Mouse (Mus musculus) MEL (cell line): Measurements from ENCODE around the gene Mettl21c. TPM values are rescaled to one million over a fixed set of nuclear protein-coding genes. Genes with fewer than 3 reads are reported as not detected.

Experiments
- DNase-seq: peaks from one replicate; pipeline ENCODE4 v3.0.0; 2011; ENCODE audit warnings: low read depth, low spot score
- H3K27ac ChIP-seq: 2 replicates; pipeline ENCODE4 v1.5.1; 2012; ENCODE audit warnings: low read depth, mild to moderate bottlenecking, control low read depth, low read length, moderate library complexity; ENCODE audit not compliant: control insufficient read depth
- H3K27me3 ChIP-seq, 2 experiments: fragments of 150-350 bp in 1 of 2; sonication (generic) in 1 of 2; 2 replicates each; pipeline ENCODE4 v1.6.1; 2012; ENCODE audit warnings: low read length in 2 of 2, mild to moderate bottlenecking in 2 of 2, improper control_type of control experiment in 1 of 2, moderate library complexity in 1 of 2; ENCODE audit not compliant: insufficient read depth in 2 of 2, control insufficient read depth in 1 of 2
- H3K36me3 ChIP-seq, 2 experiments: 2 replicates each; pipeline ENCODE4 v1.6.1; 2012 to 2014; ENCODE audit warnings: low read length in 2 of 2, improper control_type of control experiment in 1 of 2, inconsistent platforms in 1 of 2, mild to moderate bottlenecking in 1 of 2; ENCODE audit not compliant: insufficient read depth in 2 of 2, control insufficient read depth in 1 of 2
- H3K4me1 ChIP-seq, 2 experiments: fragments of 150-350 bp in 1 of 2; sonication (generic) in 1 of 2; 2 replicates each; pipeline ENCODE4 v1.6.1; 2012; ENCODE audit warnings: low read length in 2 of 2, improper control_type of control experiment in 1 of 2, mild to moderate bottlenecking in 1 of 2; ENCODE audit not compliant: insufficient read depth in 2 of 2, control insufficient read depth in 1 of 2
- H3K4me3 ChIP-seq, 2 experiments: fragments of 150-350 bp in 1 of 2; sonication (generic) in 1 of 2; 2 replicates each; pipeline ENCODE4 v1.5.1; 2012; ENCODE audit warnings: low read depth in 2 of 2, low read length in 2 of 2, mild to moderate bottlenecking in 2 of 2, moderate library complexity in 2 of 2, control low read depth in 1 of 2, improper control_type of control experiment in 1 of 2; ENCODE audit not compliant: control insufficient read depth in 1 of 2, insufficient read depth in 1 of 2
- H3K79me2 ChIP-seq: 2 replicates; pipeline ENCODE4 v1.6.1; 2012; ENCODE audit warnings: mild to moderate bottlenecking, low read length, moderate library complexity; ENCODE audit not compliant: control insufficient read depth, poor library complexity, insufficient read depth
- H3K9ac ChIP-seq: 2 replicates; pipeline ENCODE4 v1.6.1; 2012; ENCODE audit warnings: low read depth, mild to moderate bottlenecking, control low read depth, low read length, moderate library complexity; ENCODE audit not compliant: control insufficient read depth, poor library complexity, severe bottlenecking
- H3K9me3 ChIP-seq: fragments of 150-350 bp; sonication (generic); replicated peaks from 2 replicates; pipeline ENCODE4 v1.6.1; 2012; ENCODE audit warnings: mild to moderate bottlenecking, low read length, improper control_type of control experiment, moderate library complexity; ENCODE audit not compliant: insufficient read depth
- CHD1 ChIP-seq: IDR thresholded peaks from 2 replicates; pipeline ENCODE4 v1.6.1; 2012; ENCODE audit warnings: low read depth, mild to moderate bottlenecking, inconsistent platforms, low read length, improper control_type of control experiment
- CHD2 ChIP-seq: IDR thresholded peaks from 2 replicates; pipeline ENCODE4 v1.6.1; 2011; ENCODE audit warnings: low read length, improper control_type of control experiment
- EP300 ChIP-seq, 2 experiments: IDR thresholded peaks; 2 replicates each; pipeline ENCODE4 v1.6.1; 2011; ENCODE audit warnings: improper control_type of control experiment in 2 of 2, low read length in 2 of 2, low read depth in 1 of 2, mild to moderate bottlenecking in 1 of 2
- ETS1 ChIP-seq: IDR thresholded peaks from 2 replicates; pipeline ENCODE4 v1.6.1; 2012; ENCODE audit warnings: low read depth, mild to moderate bottlenecking, inconsistent platforms, low read length, improper control_type of control experiment, moderate library complexity
- HCFC1 ChIP-seq: IDR thresholded peaks from 2 replicates; pipeline ENCODE4 v1.6.1; 2012; ENCODE audit warnings: low read depth, mild to moderate bottlenecking, inconsistent platforms, low read length, improper control_type of control experiment, moderate library complexity
- MAFK ChIP-seq: IDR thresholded peaks from 2 replicates; pipeline ENCODE4 v1.6.1; 2011; ENCODE audit warnings: low read depth, mild to moderate bottlenecking, low read length, improper control_type of control experiment, borderline replicate concordance
- MEF2A ChIP-seq: IDR thresholded peaks from 2 replicates; pipeline ENCODE4 v1.6.1; 2014; ENCODE audit warnings: low read depth, mild to moderate bottlenecking, inconsistent platforms, low read length, improper control_type of control experiment; ENCODE audit not compliant: poor library complexity, insufficient replicate concordance, severe bottlenecking; ENCODE audit errors: extremely low read depth
- NRF1 ChIP-seq: IDR thresholded peaks from 2 replicates; pipeline ENCODE4 v1.6.1; 2014; ENCODE audit warnings: low read depth, mild to moderate bottlenecking, inconsistent platforms, low read length, improper control_type of control experiment, moderate library complexity; ENCODE audit not compliant: poor library complexity, insufficient read depth, severe bottlenecking
- POLR2A ChIP-seq, 2 experiments: IDR thresholded peaks; 2 replicates each; pipeline ENCODE4 v1.6.1; 2011 to 2012; ENCODE audit warnings: low read length in 2 of 2, mild to moderate bottlenecking in 2 of 2, control low read depth in 1 of 2, improper control_type of control experiment in 1 of 2, low read depth in 1 of 2, moderate library complexity in 1 of 2; ENCODE audit not compliant: control insufficient read depth in 1 of 2, insufficient read depth in 1 of 2, poor library complexity in 1 of 2
- SIN3A ChIP-seq: IDR thresholded peaks from 2 replicates; pipeline ENCODE4 v1.6.1; 2012; ENCODE audit warnings: low read length, improper control_type of control experiment, inconsistent platforms
- TBP ChIP-seq: IDR thresholded peaks from 2 replicates; pipeline ENCODE4 v1.8.0; 2011; ENCODE audit warnings: low read depth, low read length, improper control_type of control experiment
- UBTF ChIP-seq: IDR thresholded peaks from 2 replicates; pipeline ENCODE4 v1.6.1; 2012; ENCODE audit warnings: low read depth, mild to moderate bottlenecking, inconsistent platforms, low read length, improper control_type of control experiment, moderate library complexity, borderline replicate concordance; ENCODE audit not compliant: insufficient read depth
- USF1 ChIP-seq: IDR thresholded peaks from 2 replicates; pipeline ENCODE4 v1.6.1; 2014; ENCODE audit warnings: low read depth, mild to moderate bottlenecking, inconsistent platforms, low read length, improper control_type of control experiment, moderate library complexity
- USF2 ChIP-seq, 2 experiments: IDR thresholded peaks; 2 replicates each; pipeline ENCODE4 v1.6.1; 2011 to 2012; ENCODE audit warnings: improper control_type of control experiment in 2 of 2, low read length in 2 of 2, borderline replicate concordance in 1 of 2, inconsistent platforms in 1 of 2, low read depth in 1 of 2, mild to moderate bottlenecking in 1 of 2; ENCODE audit not compliant: insufficient read depth in 1 of 2
- ZC3H11A ChIP-seq: IDR thresholded peaks from 2 replicates; pipeline ENCODE4 v1.6.1; 2012; ENCODE audit warnings: low read depth, mild to moderate bottlenecking, inconsistent platforms, low read length, improper control_type of control experiment
- ZKSCAN1 ChIP-seq: IDR thresholded peaks from 2 replicates; pipeline ENCODE4 v1.6.1; 2012; ENCODE audit warnings: low read depth, mild to moderate bottlenecking, inconsistent platforms, low read length, improper control_type of control experiment, moderate library complexity
- ZNF384 ChIP-seq: IDR thresholded peaks from 2 replicates; pipeline ENCODE4 v1.6.1; 2012; ENCODE audit warnings: low read depth, mild to moderate bottlenecking, inconsistent platforms, low read length, improper control_type of control experiment
- polyA plus RNA-seq, 2 experiments: library from polyadenylated mRNA; stranded (reverse) in 1 of 2; unstranded in 1 of 2; fragments of >175 nt in 1 of 2; fragments of >200 nt in 1 of 2; gene quantifications; 2 replicates each; pipeline versions ENCODE4 v1.2.1 to v1.2.4; 2012; ENCODE audit warnings: low replicate concordance in 2 of 2, low read depth in 1 of 2; ENCODE audit not compliant: insufficient read length in 2 of 2, insufficient read depth in 1 of 2, missing spikeins in 1 of 2
- total RNA-seq: library from RNA; depleted of rRNA; stranded (reverse); fragments of 300-350 nt; gene quantifications from 2 replicates; pipeline ENCODE4 v1.2.3, GENCODE M21; 2012

Mettl21c gene
- total and polyA plus RNA-seq, 3 experiments, result 0.08 to 0.13 TPM; not detected in 1

DNA sequence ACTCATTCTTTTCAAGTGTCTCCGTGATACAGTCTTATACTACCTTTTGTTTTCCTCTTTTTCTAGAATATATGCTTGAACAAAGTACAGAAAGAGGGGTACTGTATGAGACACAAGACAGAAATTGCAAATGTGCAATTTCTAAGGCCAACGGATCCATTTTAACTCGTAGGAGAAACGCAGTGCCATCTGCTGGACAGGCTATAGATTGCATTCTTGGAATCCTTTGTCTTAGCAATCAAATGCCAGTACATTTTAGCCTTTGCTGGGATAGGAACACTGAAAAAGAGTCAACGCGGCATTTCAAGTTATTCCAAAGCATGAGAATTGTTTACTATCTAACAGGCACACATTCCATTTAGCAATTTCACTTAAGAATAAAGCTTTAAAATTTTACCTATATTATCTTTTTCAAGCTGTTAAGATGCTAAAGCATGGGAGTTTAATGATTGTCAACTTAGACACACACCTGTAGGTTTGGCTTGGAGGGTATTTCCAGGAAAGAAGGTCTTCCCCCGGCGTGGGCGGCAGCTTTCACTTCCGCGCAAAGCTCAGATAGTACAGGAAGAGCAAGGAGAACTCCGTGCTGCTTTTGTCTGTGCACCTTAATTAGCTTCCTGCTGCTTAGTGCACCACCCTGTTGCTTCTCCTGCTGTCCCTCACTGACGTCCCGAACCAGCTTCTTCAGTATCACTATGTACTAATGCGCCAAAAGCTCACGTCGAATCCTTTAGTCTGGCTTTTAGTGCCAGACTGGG is 22.1 kb upstream of the Mettl21c start (continued):
- no peak for TF ChIP-seq USF1
- 0 out of 2 replicates have a peak, but pooled peaks have one; percentile 32 for TF ChIP-seq SIN3A
- TF ChIP-seq NRF1, result no peak
- no peak for TF ChIP-seq ZKSCAN1
- TF ChIP-seq MAFK, result peak; percentile 34; the same call in 1 of the 2 replicates
- 0 out of 2 replicates have a peak, but pooled peaks have one; percentile 17 for TF ChIP-seq ZNF384
- TF ChIP-seq HCFC1, result peak; percentile 43; the same call in 1 of the 2 replicates
- no peak for TF ChIP-seq ETS1
- no peak for TF ChIP-seq CHD1
- TF ChIP-seq USF2 (IDR thresholded peaks at IDR 0.05; ENCODE audit: borderline replicate concordance in 1 of 2, insufficient read depth in 1 of 2, low read depth in 1 of 2, low read length in 2 of 2), result no peak
- TF ChIP-seq MEF2A, result no peak

DNA sequence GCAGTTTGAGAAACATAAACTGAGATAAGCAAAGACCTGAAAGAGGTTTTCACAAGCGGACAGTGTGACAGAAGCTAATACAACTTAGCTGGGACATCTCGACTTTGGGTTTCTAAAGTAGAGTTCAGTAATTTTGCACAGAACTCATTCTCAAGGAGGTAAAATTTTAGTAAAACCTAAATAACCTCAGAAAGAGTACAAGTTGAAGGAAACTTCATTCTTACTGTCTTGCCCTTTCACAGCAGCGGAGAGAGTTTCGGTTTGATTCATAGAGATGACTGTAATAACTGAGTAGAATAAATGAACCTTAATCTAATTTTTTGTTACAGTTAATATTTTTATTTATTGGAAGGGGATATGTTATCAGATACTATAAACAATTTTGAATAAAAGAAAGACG is 13.1 kb upstream of the Mettl21c start:
- DNase-seq, result no peak
- H3K27me3 ChIP-seq, result 0 out of 4 replicates have a peak, but pooled peaks cover 0 to 2% of the 10 kb centered on the region in 2 experiments
- no peak overlapping the region for H3K27ac ChIP-seq
- H3K9me3 ChIP-seq, result no peaks in the 10 kb centered on the region
- no peaks in the 10 kb centered on the region for H3K4me1 ChIP-seq
- H3K4me3 ChIP-seq, result no peak overlapping the region
- no peak for TF ChIP-seq POLR2A (IDR thresholded peaks at IDR 0.05; ENCODE audit: control insufficient read depth in 1 of 2, insufficient read depth in 1 of 2, low read depth in 1 of 2, low read length in 2 of 2, poor library complexity in 1 of 2)
- no peak for TF ChIP-seq UBTF
- TF ChIP-seq NRF1, result no peak
- no peaks in the 10 kb centered on the region for H3K79me2 ChIP-seq
- no peak overlapping the region for H3K9ac ChIP-seq
- H3K36me3 ChIP-seq, result no peaks in the 10 kb centered on the region

DNA sequence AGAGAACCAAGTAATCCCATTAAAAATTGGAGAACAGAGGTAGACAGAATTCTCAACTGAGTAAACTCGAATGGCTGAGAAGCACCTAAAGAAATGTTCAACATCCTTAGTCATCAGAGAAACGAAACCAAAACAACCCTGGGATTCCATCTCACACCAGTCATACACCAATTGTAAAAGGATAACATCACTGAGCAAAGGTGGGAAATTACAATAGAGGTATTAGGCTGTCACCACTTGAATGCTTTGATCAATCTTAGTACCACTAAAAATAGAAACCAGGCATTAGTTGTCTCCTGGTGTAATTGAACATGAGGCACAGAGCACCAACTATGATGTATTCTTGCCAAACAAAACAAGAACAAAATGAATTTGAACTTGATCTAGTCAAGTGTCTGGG is 12.4 kb upstream of the Mettl21c start:
- H3K4me1 ChIP-seq, result no peaks in the 10 kb centered on the region
- H3K27me3 ChIP-seq, result 0 out of 4 replicates have a peak, but pooled peaks cover 0 to 2% of the 10 kb centered on the region in 2 experiments
- TF ChIP-seq EP300 (IDR thresholded peaks at IDR 0.05; ENCODE audit: low read depth in 1 of 2, low read length in 2 of 2), result no peak
- TF ChIP-seq NRF1, result no peak
- no peak for TF ChIP-seq CHD2
- no peak for TF ChIP-seq ZC3H11A
- no peak for TF ChIP-seq MEF2A
- TF ChIP-seq TBP, result no peak
- no peak for TF ChIP-seq SIN3A
- TF ChIP-seq, all 39 proteins: peak for 0
- no peak overlapping the region for H3K4me3 ChIP-seq
- no peak overlapping the region for H3K9ac ChIP-seq
- no peaks in the 10 kb centered on the region for H3K36me3 ChIP-seq
- no peak overlapping the region for H3K27ac ChIP-seq
- DNase-seq, result no peak
- H3K79me2 ChIP-seq, result no peaks in the 10 kb centered on the region
- no peaks in the 10 kb centered on the region for H3K9me3 ChIP-seq
